Mouse (Mus musculus) thymus, postnatal 0 days (tissue): ENCODE measurements around the gene Arpc1b. TPM values are rescaled to one million over a fixed set of nuclear protein-coding genes. Genes with fewer than 3 reads are reported as not detected.
"Not testable (repeated sequence)": the region's sequence is repeated elsewhere in the genome, so short reads cannot be mapped to it uniquely, and the experiment has no call there.

ENCODE experiments used
- DNase-seq: peaks from one replicate; pipeline ENCODE4 v3.0.0-alpha.2; 2015; ENCODE audit warnings: low spot score
- polyA plus RNA-seq: library from polyadenylated mRNA; unstranded; fragments of >200 nt; fragmentation: Nextera tagmentation; extraction: Ambion mirVana; gene quantifications from 2 replicates; pipeline ENCODE4 v1.2.1, GENCODE M21; 2015

Arpc1b gene
- 563 and 603 TPM in 2 replicates for polyA plus RNA-seq

DNA sequence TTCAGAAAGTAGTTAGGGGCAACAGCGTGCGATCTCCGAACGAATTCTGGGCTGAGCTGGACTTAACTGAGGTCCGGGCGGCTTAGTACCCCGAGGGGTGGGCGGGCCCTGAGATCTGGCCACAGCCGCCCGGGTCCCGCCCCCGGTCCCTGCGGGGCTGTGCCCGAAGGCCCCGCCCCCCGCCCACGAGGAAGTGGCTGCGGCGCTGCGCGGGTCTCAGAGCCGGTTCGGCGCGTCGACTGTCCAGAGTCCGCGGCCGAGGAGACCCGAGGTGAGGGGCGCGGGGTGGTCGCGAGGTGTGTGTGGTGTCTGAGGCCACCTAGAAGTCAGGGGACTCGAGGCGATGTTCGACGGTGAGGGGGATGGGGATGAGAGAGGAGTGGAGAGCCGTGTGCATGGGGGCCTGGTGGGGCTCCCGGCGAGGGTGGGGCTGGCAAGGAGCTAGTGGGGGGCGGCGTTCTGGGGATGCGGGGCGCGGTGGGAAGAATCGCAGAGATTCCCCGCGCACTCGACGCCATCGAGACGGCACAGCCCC lies at the start of gene Arpc1b:
Gene Arpc1b, plus strand, starts transcription at position 145 of the 535 bp plus-strand sequence.
- DNase-seq: peak; percentile 56

DNA sequence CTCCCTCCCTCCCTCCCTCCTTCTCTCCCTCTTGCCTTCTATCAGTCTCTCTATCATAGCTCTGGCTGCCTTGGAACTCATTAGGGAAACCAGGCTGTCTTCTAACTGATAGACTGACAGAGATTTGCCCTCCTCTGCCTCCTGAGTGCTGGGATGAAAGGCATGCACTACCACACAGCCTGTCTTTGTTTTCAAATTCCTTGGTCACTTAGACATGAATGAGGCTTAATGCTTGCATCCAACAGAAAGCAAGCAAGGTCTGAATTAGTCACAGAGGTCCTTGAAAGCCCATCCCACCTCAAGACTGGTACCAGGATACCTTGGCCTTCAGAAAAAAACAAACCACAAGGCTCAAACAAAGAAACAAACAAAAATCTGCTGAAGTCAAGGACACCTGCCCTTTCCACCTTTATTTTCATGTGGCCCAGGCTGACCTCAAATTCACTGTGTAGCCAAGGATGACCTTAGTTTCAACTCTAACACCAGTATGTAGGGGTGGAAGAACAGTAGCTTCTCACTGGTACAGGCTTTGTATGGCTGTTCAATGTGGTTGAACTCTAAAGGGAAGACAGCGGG lies 49.2 kb upstream of the Arpc1b start:
- DNase-seq: no peak

DNA sequence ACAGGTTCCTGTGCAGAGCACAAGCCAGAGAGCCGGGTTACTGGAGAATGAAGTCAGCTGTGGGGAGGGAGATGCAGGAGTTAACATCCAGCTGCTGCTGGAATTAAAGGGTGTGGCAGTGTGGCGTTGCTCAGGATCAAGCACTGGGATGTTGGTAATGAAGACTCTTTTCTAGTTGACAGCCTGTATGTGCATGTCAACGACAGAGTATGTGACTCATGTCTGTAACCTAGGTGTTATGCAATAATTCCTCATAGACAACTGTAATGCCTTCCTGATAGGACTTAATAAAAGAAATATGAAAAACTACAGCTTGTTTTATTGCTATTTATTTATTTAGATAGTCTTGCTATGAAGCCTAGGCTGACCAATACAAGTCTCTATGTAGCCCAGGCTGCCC lies 45.2 kb upstream of the Arpc1b start:
- DNase-seq: no peak

DNA sequence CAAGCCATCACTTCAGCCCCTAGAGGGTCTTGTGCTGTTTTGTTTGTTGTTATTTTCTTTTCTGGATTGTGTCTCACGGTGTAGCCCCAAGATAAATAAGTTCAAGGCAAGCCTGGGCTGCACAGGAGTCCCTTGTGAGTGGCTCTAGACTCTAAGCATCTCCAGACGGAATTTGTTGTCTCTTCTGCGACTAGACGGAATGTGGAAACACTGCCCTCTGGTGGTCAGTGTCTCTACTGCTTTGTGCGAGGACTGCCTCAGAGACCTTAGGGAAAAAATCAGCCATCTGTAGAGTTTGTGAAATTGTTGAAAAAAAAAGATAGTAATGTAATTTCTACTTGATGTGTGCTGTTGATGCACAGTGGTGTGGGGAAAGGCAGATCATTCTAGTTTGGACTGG lies 44.3 kb upstream of the Arpc1b start:
- peak; percentile 69 for DNase-seq

DNA sequence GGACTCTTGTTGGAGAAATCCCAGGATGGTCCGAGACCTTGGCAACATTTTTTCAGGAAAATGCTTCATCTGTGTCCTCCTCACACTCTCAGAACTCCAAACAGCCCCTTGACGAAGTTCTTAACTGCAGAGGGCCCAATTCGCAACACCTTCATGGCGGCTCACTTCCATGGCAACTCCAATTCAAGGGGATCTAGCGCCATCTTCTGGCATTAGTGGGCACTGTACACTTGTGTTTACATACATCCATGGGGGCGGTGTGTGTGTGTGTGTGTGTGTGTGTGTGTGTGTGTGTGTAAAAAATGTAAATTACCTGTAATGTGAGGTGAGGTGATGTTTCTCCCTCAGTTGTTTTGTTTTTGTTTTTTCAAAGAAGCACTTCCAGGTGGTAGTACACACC lies 42.7 kb upstream of the Arpc1b start:
- DNase-seq: no peak

DNA sequence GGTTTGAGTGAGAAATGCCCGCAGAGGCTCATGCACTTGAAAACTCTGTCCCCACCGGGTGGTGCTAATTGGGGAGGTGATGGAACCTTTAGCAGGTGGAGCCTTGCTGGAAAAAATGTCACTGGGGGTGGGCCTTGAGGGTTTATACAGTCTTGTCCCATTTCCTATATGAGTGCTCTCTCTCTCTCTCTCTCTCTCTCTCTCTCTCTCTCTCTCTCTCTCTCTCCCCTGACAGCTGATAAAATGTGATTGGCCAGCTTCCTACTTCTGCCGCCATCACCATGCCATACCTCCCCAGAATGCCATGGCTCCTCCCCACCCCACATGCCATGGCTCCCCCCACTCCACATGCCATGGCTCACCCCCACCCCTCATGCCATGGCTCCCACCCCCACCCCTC lies 38.9 kb upstream of the Arpc1b start:
- DNase-seq: no peak

DNA sequence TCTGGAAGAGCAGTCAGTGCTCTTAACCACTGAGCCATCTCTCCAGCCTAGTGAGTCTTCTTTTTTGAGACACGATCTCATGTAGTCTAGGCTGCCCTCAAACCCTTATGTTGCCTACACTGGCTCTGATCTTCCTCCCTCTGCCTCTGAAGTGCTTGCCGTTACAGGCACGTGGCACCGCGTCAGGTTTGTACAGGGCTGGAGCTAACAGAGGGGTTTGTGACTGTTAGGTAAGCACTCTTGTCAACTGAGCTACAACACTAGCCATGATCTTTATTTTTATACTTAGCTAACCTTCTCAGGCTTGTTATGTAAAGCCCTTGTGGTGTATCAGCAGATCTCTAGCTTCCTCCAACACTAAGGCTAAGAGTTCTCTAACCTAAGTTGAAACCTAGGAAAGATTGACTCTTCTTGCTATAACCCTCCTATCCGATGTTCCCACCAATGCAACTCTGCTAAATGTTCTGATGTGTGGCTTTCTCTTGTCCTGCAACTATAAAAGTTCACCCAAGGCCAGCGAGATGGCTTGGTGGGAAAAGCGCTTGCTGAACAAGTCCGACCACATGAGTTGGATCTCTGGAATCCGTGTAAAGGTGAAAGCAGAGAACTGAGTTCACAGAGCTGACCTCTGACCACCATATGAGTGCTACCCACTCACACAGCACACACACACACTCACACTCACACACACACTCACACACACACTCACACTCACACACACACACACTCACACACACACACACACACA lies 32.0 kb upstream of the Arpc1b start:
- DNase-seq: no peak

DNA sequence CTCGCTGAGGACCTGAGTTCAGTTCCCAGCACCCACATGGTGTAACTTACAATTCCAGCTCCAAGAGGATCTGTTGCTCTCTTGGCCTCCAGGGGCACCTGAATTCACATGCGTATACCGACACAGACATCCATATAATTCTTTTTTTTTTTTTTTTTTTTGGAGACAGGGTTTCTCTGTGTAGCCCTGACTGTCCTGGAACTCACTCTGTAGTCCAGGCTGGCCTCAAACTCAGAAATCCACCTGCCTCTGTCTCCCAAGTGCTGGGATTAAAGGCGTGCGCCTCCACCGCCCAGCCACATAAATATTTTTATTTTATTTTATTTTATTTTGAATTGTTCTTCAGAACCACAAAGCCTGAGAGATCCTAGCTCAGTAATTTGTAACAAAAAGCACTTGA lies 30.8 kb upstream of the Arpc1b start:
- DNase-seq: not testable (repeated sequence)

DNA sequence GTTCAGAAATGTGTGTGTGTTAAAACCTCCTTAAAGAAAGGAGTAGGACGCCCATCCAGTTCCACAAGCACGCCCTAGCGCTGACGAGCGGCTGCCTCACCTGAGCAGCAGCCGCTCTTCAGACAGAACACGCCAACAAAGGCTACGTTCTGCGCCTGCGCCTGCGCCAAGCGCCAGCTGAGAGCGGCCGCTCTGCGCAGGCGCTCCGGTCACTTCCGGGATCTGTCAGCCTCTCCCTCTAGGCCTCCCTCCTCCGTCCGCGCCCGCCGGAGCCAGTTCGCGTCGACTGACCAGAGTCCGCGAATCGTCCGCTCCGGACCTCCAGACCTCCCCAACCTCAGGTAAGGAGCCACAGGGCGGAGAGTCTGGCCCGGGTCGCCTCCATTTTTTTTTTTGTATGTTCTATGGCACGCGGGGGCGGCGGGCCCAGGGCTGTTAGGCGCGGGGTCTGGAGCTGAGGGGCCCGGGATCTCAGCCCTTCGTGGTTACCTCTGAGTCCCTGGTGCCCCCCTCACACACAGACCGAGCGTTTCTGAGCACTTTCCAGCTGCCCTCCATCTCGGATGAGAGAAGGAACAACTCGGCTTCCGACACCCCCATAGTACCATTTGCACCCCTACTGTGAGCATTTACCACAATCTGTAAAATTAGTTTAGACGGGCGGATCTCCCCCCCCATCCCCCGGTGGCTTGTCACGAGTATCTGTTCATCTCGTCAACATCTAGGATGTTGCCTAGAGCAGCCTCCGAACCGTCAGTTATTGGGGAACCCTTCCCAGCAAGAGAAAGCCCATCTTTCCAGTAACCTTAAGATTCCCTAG lies 30.2 kb upstream of the Arpc1b start, which contains the start of the genes Arpc1a and Kpna7:
Gene Arpc1a, plus strand, starts transcription at position 199 of the 820 bp plus-strand sequence.
Gene Kpna7, minus strand, starts transcription at position 399 of the 820 bp plus-strand sequence.
- DNase-seq: peak; percentile 97

DNA sequence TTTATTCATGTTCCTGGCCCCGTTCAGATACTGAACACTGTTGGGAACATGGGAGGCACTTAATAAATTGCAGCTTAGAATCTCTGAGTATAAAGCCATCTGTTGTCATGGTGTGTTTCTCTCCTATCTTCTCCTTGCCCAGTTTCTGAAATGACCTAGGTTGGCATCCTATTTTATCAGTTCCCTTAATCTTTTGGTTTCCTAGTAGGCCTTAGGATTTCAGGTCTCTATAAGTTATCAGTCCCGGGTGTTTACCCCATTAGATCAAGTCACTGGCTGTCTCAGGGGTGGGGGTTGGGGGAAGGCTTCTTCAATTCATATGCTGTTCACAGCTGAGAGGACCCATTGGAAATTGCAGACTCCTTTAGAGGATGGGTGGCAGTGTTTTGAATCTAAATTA lies 29.2 kb upstream of the Arpc1b start:
- no peak for DNase-seq

DNA sequence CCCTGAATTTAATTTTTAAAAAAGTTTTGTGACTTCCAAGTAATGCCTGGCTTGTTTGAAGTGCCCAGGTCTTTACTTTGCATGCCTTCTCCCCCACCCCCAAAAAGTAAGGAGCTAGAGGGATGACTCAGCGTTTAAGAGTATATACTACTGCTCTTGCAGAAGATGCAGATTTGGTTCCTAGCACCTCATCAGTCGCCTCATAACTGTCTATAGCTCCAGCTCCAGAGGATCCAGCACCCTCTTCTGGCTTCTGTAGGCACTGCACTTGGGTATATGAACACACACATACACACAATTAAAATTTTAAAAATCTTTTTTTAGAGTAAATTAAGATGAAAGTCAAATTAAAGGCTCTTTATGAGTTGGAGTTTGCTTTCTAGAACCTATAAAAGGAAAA lies 25.8 kb upstream of the Arpc1b start:
- DNase-seq: no peak

DNA sequence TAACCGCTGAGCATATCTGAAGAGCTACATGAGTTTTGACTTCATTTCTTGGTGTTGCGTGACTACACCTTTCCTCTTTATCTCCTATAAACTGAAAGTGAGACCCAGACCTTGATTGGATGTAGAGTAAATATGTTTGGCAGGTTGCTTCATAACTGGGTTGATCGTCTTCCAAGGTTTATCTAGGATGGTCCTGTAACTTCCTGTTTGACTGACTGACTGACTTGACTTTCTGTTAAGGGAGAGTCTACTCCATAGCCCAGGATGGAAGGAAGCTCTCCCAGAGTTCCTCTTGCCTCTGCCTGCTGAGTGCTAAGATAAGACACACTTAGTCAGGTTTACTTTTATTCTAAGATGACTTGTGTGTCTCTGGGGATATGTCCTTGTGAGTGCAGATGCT lies 24.1 kb upstream of the Arpc1b start:
- no peak for DNase-seq

DNA sequence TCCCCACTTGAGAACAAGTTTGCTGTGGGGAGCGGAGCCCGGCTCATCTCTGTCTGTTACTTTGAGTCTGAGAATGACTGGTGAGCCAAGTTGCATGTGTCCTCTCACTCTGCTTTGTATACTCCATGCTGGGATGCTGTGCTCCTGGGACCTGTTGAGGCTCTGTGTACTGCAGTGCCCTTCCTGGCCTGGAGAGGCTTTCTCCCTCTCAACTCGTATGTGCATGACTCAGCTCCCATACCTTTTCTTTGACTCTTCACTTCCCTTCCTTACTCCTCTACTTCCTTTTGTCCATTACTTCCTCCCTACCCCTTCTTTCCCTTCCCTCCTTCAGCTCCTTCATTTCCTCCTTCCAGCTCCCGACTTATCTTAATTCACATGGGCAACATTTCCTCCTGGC lies 17.8 kb upstream of the Arpc1b start:
- no peak for DNase-seq

DNA sequence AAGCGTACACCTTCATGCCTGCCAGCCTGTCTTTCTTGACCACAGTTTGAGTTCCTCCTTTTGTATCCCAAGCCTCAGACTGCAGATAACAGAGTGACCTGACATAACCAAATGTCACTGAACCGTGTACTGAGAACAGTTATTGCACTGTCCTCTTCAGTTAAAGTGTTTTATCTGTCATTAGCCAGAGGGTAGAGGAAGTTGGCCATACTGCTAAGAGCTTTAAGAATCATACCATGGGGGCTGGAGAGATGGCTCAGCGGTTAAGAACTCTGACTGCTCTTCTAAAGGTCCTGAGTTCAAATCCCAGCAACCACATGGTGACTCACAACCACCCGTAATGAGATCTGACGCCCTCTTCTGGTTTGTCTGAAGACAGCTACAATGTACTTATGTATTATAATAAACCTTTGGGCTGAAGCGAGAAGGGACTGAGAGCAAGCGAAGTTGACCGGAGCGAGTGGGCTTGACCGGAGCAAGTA lies 15.6 kb upstream of the Arpc1b start:
- DNase-seq: no peak

DNA sequence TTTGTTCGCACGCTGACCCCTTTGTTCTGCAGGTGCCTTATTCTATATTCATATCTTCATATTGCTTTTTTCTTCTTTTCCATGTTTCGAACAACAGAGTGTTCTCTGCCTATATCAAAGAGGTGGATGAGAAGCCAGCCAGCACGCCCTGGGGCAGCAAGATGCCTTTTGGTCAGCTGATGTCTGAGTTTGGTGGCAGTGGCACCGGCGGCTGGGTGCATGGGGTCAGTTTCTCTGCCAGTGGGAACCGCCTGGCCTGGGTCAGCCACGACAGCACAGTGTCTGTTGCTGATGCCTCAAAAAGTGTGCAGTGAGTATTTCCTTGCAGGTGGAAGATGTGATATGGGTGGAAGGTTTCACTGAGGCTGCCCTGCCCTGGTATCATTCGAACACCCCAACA lies 13.1 kb upstream of the Arpc1b start:
- no peak for DNase-seq

DNA sequence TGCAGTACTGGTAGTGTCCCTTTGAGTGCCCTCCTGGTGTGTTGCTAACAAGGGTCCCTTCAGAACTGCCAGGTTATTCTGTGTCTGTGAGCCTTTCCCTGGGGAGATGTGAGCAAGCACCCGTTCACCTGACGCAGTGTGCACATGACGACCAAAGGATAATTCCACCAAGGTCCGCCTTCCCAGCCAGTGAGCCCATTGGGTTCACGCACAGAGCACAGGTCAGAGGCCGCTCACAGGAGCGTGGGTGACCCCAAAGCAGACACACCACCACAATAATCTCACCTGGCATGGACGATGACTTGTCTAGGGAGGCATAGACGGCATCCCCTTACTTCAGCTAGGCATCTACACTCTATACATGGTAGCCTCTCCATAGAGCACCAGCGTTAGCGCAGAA lies 12.6 kb upstream of the Arpc1b start:
- DNase-seq: not testable (repeated sequence)

DNA sequence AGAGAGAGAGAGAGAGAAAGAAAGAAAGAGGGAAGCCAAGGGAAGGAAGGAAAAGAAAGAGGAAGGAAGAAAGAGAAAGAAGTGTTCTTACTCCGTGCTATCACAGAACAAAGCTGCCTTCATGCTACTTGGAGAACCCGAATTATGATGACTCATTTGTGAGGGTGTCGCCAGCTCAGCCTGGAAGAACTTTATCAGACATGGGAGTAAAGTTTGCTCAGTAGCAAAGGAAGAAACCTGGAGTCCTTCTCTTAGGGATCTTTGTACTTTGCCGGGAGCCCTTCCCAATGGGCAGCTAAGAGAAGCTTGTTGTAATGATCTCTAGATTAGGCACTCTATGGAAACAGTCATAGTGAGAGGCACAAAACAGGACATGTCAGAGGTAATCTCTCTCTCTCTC lies 11.3 kb upstream of the Arpc1b start:
- no peak for DNase-seq

DNA sequence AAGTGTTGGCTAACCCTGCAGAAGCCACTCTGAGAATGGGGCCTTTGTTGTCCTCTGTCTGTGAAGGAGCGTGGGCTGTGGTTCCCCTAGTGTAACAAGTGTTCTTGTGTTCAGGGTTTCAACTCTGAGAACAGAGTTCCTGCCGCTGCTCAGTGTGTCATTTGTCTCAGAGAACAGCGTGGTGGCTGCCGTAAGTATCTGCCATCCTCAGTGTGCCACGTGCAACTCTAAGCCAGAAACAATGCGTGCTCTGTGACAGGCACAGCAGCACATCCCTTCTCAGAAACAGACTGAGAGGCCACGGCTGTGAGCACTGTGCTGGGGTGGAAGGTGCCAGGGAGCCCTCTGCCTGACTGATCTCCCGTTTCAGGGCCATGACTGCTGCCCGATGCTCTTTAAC lies 9.7 kb upstream of the Arpc1b start:
- DNase-seq: no peak

DNA sequence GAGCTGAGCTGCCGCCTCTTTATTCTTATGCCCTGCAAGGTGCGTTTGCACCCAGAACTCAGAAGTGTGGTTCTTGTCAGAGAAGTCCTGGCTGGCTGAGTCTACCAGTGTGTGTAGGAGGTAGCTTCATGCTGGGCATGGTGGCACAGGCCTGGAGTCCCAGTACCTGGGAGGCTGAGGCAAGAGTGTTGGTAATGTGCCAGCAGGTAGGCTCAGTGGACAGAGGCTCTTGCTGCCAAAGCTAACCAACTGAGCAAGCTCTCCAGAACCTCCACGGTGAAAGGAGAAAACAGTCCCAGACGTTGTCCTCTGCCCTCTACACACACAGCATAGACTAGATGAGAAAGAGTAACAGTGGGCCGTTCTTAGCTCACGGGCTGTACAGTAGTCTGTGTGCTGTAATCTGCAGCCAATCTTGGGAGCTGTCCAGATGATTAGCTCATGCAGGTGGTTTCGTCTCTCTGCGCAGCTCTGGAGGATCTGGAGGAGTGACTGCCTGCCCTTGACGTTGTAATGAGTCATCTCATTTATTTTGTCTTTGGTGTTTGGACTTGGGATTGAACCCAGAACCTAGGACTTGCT lies 8.2 kb upstream of the Arpc1b start:
- DNase-seq: no peak

DNA sequence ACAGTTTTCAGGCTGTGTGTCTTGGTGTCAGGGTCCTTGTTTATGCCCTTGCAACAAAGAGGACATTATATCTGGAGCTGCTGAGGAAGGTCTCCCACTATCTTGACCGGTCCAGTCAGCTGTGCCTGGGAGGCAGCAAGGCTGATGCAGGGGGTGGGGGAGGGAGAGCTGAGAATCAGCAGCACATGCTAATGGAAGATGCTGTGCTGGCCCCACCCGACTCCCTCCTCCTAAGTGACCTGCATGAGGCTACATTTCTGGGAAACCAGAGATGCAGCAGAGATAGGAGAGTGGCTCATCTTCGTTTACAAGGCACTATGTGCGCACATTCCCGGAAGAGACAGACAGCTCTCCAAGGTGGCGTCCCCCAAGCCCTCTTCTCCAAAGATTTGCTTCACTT lies 3.6 kb upstream of the Arpc1b start:
- DNase-seq: no peak

DNA sequence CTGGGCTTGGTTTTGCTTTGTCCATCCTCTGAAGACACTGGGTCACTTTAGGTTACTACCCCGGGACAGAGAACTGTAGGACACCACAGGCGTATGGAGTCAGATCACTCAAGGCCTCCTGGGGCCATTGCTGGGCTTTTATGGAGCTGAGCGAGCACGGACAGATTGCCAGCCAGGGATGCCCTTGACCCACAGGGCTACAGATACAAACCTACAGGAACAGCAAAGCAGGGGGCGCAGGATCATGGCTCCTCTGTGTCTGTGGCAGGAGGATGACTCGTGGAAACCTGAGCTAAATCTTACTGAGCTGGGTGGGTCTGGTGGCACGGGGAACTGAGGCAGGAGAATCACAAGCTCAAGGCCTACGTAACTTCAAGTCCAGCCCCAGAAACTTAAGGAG lies 1.4 kb upstream of the Arpc1b start:
- no peak for DNase-seq
